Mouse (Mus musculus) thymus, adult 2 months (tissue): ENCODE results near the gene Cux2. TPM values are rescaled to one million over a fixed set of nuclear protein-coding genes. Genes with fewer than 3 reads are reported as not detected.

Source experiments
- DNase-seq: peaks from one replicate; pipeline ENCODE4 v3.0.0; 2021
- H3K27ac ChIP-seq: fragments of 200-500 bp; 2 replicates; pipeline ENCODE4 v1.5.1; 2012; ENCODE audit warnings: low read length, control low read depth; ENCODE audit not compliant: control insufficient read depth, insufficient read depth
- H3K27me3 ChIP-seq: fragments of 200-500 bp; 2 replicates; pipeline ENCODE4 v1.6.1; 2012; ENCODE audit warnings: mild to moderate bottlenecking, low read length, moderate library complexity, mixed read lengths; ENCODE audit not compliant: control insufficient read depth, insufficient read depth
- H3K36me3 ChIP-seq: fragments of 200-500 bp; 2 replicates; pipeline ENCODE4 v1.6.1; 2012; ENCODE audit warnings: mild to moderate bottlenecking, low read length, moderate library complexity; ENCODE audit not compliant: control insufficient read depth, insufficient read depth
- H3K4me1 ChIP-seq: fragments of 200-500 bp; replicated peaks from 2 replicates; pipeline ENCODE4 v1.6.1; 2012; ENCODE audit warnings: low read length; ENCODE audit not compliant: control insufficient read depth, insufficient read depth
- H3K4me3 ChIP-seq: fragments of 200-500 bp; 2 replicates; pipeline ENCODE4 v1.5.1; 2012; ENCODE audit warnings: mild to moderate bottlenecking, low read length, control low read depth, moderate library complexity; ENCODE audit not compliant: control insufficient read depth, insufficient read depth
- CTCF ChIP-seq: fragments of 200-500 bp; IDR thresholded peaks from 2 replicates; pipeline ENCODE4 v1.5.1; 2012; ENCODE audit warnings: mild to moderate bottlenecking, control low read depth, low read length, moderate library complexity, borderline replicate concordance; ENCODE audit not compliant: control insufficient read depth, poor library complexity, insufficient read depth; ENCODE audit errors: extremely low read depth
- POLR2A ChIP-seq: fragments of 200-500 bp; IDR thresholded peaks from 2 replicates; pipeline ENCODE4 v1.6.1; 2012; ENCODE audit warnings: mild to moderate bottlenecking, low read length, control low read depth, moderate library complexity; ENCODE audit not compliant: control insufficient read depth, poor library complexity, insufficient read depth; ENCODE audit errors: extremely low read depth
- WGBS: fragments of 180-500 bp; shearing (Covaris S2); methylation state at CpG from one replicate; pipeline ENCODE4 v1.1.7; 2018; 5-methylcytosine and 5-hydroxymethylcytosine counted together
- polyA plus RNA-seq: library from polyadenylated mRNA; depleted of rRNA; stranded (reverse); fragments of >200 nt; gene quantifications from 2 replicates; pipeline ENCODE4 v1.2.3, GENCODE M21; 2012

The Cux2 gene
- polyA plus RNA-seq, 1 experiment, result 0.75 TPM

DNA sequence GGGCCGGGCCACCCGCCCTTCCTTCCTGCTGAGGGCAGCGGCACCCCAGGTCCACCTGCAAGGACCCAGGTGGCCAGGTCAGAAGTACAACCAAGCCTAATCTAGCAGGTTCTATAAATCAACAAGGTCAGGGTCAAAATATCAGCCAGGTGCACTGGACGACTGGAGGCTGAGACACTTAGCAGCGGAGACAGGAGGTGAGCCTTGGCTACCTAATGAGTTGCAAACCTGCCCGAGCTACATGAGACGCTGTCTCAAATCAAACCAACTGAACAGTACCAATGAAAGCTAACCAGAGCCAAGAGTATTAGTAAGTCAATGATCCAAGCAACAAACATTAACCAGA, 210.8 kb downstream of the Cux2 start:
- no peaks in the 10 kb centered on the region for H3K27me3 ChIP-seq
- TF ChIP-seq CTCF (no peak), POLR2A (no peak)
- H3K4me1 ChIP-seq, result peaks cover 52% of the 10 kb centered on the region
- 39% methylated on average over 7 of the region's 7 CpGs for WGBS
- no peak for DNase-seq
- no peaks in the 10 kb centered on the region for H3K36me3 ChIP-seq
- 0 out of 2 replicates have a peak overlapping the region, but pooled peaks have one; percentile 45 for H3K4me3 ChIP-seq
- H3K27ac ChIP-seq, result no peak overlapping the region

DNA sequence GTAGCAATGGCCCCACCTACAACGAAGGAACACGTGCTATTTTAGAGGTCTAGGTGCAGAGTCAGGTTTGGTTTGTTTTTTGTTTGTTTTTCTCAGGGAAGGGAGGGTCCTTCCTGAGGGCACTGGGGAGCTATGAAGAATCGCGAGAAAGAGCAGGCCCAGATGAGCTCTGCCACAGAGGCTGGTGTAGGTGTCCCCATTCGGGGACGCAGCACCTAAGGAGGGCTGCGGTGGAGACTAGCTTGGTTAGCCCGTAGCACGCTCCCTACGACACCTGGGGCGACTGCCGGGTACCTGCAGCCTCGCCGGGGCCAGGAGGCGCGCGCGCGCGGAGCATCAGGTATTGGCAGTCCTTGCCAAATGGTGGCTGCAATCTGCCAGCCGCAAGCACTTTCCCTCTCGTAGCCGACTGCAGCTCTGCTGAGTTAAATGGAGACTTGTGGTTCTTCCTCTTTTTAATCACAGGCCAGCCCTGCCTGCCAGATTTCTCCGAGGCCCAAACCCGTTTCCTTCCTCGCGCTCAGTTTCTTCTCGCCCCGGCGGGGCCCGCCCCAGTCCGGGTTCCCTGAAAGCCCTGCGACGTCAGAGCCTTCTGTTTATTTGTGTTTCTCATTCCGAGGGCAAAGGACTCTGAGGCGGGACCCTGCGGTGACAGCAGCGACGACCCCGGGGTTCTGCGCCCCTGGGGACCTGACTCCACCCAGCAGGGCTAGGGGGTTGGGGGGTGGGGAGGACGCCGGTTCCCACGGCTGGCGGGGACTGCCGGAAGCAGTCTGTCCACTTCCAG, 211.4 kb downstream of the Cux2 start:
- peak; percentile 44 for DNase-seq
- under 1% methylated on average over 46 of the region's 46 CpGs for WGBS
- H3K4me1 ChIP-seq, result peaks cover 56% of the 10 kb centered on the region
- TF ChIP-seq CTCF (0 out of 2 replicates have a peak, but pooled peaks have one; percentile 14), POLR2A (0 out of 2 replicates have a peak, but pooled peaks have one; percentile 35)
- no peaks in the 10 kb centered on the region for H3K27me3 ChIP-seq
- H3K36me3 ChIP-seq, result no peaks in the 10 kb centered on the region
- peak overlapping the region; percentile 5; the same call in 1 of the 2 replicates for H3K27ac ChIP-seq
- H3K4me3 ChIP-seq, result peak overlapping the region; percentile 45

DNA sequence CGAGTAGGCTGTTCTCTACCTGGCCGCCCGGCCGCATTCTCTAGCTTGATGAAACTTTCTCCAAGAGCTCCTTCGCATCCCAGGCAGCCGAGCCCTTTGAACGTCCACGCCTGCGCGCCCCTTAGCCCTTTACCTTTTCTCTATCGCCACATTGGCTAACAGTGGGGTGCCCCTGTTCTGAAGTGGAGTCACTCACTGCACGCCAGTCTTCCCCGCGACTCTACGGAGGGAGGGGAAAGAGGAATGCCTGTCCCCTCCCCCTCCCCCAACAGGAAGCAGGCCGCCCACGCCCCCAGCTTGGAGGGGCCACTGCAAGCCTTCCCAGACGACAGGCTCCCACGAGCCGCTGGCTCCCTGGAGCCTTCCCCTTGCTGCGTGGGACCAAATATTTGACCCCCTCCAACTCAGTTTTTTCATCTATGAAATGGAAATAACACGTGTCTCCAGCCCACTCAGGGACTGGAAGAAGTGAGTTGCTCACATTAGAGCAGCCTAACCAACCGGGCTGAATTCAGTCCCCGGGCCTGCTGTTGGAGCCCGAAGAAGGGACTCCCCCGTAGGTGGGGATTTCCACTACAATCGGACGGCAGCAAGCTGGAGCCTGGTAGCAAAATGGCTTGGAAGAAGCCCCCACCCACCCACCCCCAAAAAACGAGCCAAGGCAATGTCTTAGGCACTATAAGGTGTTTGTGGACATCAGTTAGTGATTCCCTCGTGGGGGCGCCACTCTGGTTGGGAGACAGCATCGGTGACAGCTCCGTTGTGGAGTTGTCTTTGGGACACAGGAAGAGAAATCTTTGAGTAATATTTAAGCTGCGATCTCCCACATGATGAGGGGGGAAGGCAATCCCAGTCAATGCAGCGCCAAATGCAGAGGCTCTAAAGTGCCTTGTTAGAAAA, 212.2 kb downstream of the Cux2 start, which contains the start of gene Sh2b3:
TSS of gene Sh2b3 (minus strand) at position 206 of the 900 bp plus-strand sequence.
- WGBS, result 1% methylated on average over 35 of the region's 35 CpGs
- DNase-seq, result peak; percentile 73
- no peak for TF ChIP-seq POLR2A
- Histone ChIP-seq H3K27ac (peak within 1 kb of the TSS; percentile 6; the same call in 1 of the 2 replicates), H3K36me3 (no peaks in the 10 kb centered on the region), H3K4me3 (peak within 1 kb of the TSS; percentile 91), H3K4me1 (peaks cover 57% of the 10 kb centered on the region), H3K27me3 (no peaks in the 10 kb centered on the region)

DNA sequence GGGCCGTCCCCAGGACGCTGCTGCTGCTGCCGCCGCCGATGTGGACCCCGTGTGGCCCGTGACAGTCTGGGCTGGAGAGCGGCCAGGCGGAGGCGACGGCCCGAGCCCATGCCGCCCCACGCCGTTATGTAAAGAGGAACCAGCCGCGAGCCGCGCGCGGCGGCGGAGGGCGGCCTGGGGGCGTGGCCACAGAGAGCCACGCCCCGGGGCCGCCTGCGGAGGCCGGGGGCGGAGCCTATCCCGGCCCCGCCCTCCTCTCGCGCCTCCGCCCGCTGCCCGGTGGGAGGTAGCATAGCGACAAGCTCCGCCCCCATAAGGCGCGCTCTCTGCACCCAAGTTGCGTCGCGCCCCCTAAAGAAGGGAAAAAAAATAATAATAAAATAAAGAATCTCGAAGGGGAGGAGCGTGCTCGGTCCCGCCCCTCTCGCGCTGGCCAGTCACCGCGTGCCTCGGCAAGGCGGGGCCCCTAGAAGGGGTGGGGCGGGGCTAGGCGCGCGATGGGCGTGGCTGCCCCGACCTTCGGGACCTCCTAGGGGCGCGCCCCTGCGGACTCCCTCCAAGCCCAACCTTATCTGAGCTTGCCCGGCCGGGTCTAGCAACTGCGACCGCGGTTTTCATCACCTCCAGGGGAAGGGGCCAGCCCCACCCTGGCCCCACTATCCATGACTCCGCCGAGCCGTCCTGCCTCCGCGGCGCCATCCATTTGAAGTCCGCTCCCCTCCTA, 213.0 kb downstream of the Cux2 start:
- DNase-seq, result peak; percentile 82
- Histone ChIP-seq H3K4me3 (peak overlapping the region; percentile 91), H3K36me3 (no peaks in the 10 kb centered on the region), H3K27ac (0 out of 2 replicates have a peak overlapping the region, but pooled peaks have one; percentile 3), H3K27me3 (no peaks in the 10 kb centered on the region), H3K4me1 (peaks cover 60% of the 10 kb centered on the region)
- WGBS, result under 1% methylated on average over 77 of the region's 77 CpGs
- TF ChIP-seq CTCF, result no peak
- peak; percentile 63 for TF ChIP-seq POLR2A

DNA sequence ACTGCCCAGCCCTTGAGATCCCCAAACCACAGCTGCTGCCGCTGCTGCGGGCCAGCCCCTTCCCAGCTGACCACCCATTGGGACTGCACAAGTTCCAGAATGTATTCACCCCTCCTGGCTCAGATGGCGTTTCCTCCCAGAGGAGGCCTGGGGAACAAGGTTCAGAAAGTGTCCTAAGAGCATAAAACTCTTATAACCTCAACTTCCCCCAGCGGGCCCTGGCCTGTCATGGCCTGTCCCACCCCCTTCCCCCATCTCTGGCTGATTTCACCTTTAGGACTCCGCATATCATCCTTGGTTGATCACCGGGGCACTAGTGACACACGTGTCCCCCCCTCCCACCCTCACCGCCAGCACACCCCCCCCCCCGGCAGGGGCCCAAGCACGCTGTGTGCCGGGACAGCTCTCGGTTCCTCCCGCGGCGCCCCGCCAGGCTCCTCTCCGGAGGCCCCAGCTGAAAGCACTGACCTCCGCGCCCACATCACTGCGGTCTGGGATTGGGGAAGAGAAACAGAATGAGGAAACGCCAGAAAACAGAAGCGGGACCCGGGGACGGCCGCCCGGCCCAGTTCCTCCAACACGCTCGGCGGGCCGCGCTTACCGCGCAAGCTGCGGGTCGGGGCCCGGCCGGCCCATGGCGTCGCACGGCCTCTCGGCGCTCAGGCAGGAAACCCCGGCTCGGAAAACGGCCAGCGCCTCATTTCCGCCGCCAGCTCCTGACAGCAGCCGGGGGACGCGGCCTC, 213.8 kb downstream of the Cux2 start:
- Histone ChIP-seq H3K27ac (no peak overlapping the region), H3K27me3 (no peaks in the 10 kb centered on the region), H3K36me3 (no peaks in the 10 kb centered on the region), H3K4me1 (peaks cover 62% of the 10 kb centered on the region), H3K4me3 (peak overlapping the region; percentile 91)
- under 1% methylated on average over 51 of the region's 51 CpGs for WGBS
- TF ChIP-seq CTCF (no peak), POLR2A (no peak)
- DNase-seq, result no peak
